Mouse (Mus musculus): ENCODE measurements around the gene Pogk. TPM values are rescaled to one million over a fixed set of nuclear protein-coding genes. Genes with fewer than 3 reads are reported as not detected.
A peak's percentile ranks its signal among the peaks of the same experiment; 100 is the strongest.

Pogk gene
- total RNA-seq, 1 experiment, result 3.5 TPM

GRCm38 (mm10) chr1:166379630-166380231 is 29.9 kb downstream of the Pogk start:
- Histone ChIP-seq H3K9me3 (ENCODE audit: control insufficient read depth, insufficient read depth, low read depth, low read length) (no peaks in the 10 kb centered on the region), H3K4me1 (ENCODE audit: control insufficient read depth in 2 of 2, insufficient read depth in 2 of 2, low read length in 2 of 2, poor library complexity in 1 of 2) (no peaks in the 10 kb centered on the region), H3K4me3 (ENCODE audit: insufficient read depth in 1 of 2, low read depth in 1 of 2, low read length in 2 of 2, poor library complexity in 1 of 2, severe bottlenecking in 1 of 2) (peak overlapping the region; percentile 76 to 90), H3K36me3 (ENCODE audit: control insufficient read depth, insufficient read depth, low read length, poor library complexity, severe bottlenecking) (no peaks in the 10 kb centered on the region), H3K27ac (ENCODE audit: insufficient read depth, low read depth, low read length, poor library complexity, severe bottlenecking) (no peak overlapping the region), H3K9ac (ENCODE audit: insufficient read depth, low read depth, low read length, poor library complexity, severe bottlenecking) (peak overlapping the region; percentile 83)
- no peak for DNase-seq (ENCODE audit: low read depth, low spot score)
- TF ChIP-seq CHD2 (IDR thresholded peaks at IDR 0.05; ENCODE audit: low read depth, low read length) (no peak), ZC3H11A (IDR thresholded peaks at IDR 0.05; ENCODE audit: borderline replicate concordance, low read depth, low read length) (no peak), ZNF384 (IDR thresholded peaks at IDR 0.05; ENCODE audit: low read depth, low read length) (no peak)
- in situ Hi-C loops (cut with MboI; ENCODE audit: low sequenced_read_pairs in 2 of 2, unreplicated experiment in 2 of 2), result no loop called here

- Histone ChIP-seq H3K36me3 (ENCODE audit: control insufficient read depth, insufficient read depth, low read length, poor library complexity, severe bottlenecking) (no peaks in the 10 kb centered on the region), H3K9me3 (ENCODE audit: control insufficient read depth, insufficient read depth, low read depth, low read length) (no peaks in the 10 kb centered on the region), H3K4me1 (ENCODE audit: control insufficient read depth in 2 of 2, insufficient read depth in 2 of 2, low read length in 2 of 2, poor library complexity in 1 of 2) (no peaks in the 10 kb centered on the region), H3K27ac (ENCODE audit: insufficient read depth, low read depth, low read length, poor library complexity, severe bottlenecking) (no peak within 1 kb of the TSS), H3K9ac (ENCODE audit: insufficient read depth, low read depth, low read length, poor library complexity, severe bottlenecking) (peak within 1 kb of the TSS; percentile 83), H3K4me3 (ENCODE audit: insufficient read depth in 1 of 2, low read depth in 1 of 2, low read length in 2 of 2, poor library complexity in 1 of 2, severe bottlenecking in 1 of 2) (peak within 1 kb of the TSS; percentile 76 to 90)
- in situ Hi-C loops (cut with MboI; ENCODE audit: low sequenced_read_pairs in 2 of 2, unreplicated experiment in 2 of 2), result no loop called here
- no peak for TF ChIP-seq HCFC1 (IDR thresholded peaks at IDR 0.05; ENCODE audit: borderline replicate concordance, insufficient read depth, low read length)
- TF ChIP-seq CHD2 (IDR thresholded peaks at IDR 0.05; ENCODE audit: low read depth, low read length), result no peak
- 0 out of 2 replicates have a peak, but pooled peaks have one; percentile 10 for TF ChIP-seq ZC3H11A (IDR thresholded peaks at IDR 0.05; ENCODE audit: borderline replicate concordance, low read depth, low read length)
- TF ChIP-seq ZNF384 (IDR thresholded peaks at IDR 0.05; ENCODE audit: low read depth, low read length), result no peak
- TF ChIP-seq MAFK (IDR thresholded peaks at IDR 0.05; ENCODE audit: insufficient read depth, low read depth, low read length), result no peak
- DNase-seq (ENCODE audit: low read depth, low spot score), result peak; percentile 77
These were observed 30.5 kb downstream of the Pogk start, which contains the start of gene Tada1 for GRCm38 (mm10) chr1:166379013-166379629. Gene Tada1 (plus strand): TSS chr1:166379097.

GRCm38 (mm10) chr1:166378431-166379012 is 31.1 kb downstream of the Pogk start:
- Histone ChIP-seq H3K27ac (ENCODE audit: insufficient read depth, low read depth, low read length, poor library complexity, severe bottlenecking) (no peak overlapping the region), H3K9me3 (ENCODE audit: control insufficient read depth, insufficient read depth, low read depth, low read length) (no peaks in the 10 kb centered on the region), H3K9ac (ENCODE audit: insufficient read depth, low read depth, low read length, poor library complexity, severe bottlenecking) (peak overlapping the region; percentile 83), H3K4me1 (ENCODE audit: control insufficient read depth in 2 of 2, insufficient read depth in 2 of 2, low read length in 2 of 2, poor library complexity in 1 of 2) (no peaks in the 10 kb centered on the region), H3K4me3 (ENCODE audit: insufficient read depth in 1 of 2, low read depth in 1 of 2, low read length in 2 of 2, poor library complexity in 1 of 2, severe bottlenecking in 1 of 2) (peak overlapping the region; percentile 76 to 90; a peak in 3 of 4 replicates), H3K36me3 (ENCODE audit: control insufficient read depth, insufficient read depth, low read length, poor library complexity, severe bottlenecking) (no peaks in the 10 kb centered on the region)
- in situ Hi-C loops (cut with MboI; ENCODE audit: low sequenced_read_pairs in 2 of 2, unreplicated experiment in 2 of 2), result no loop called here
- DNase-seq (ENCODE audit: low read depth, low spot score), result no peak
- TF ChIP-seq ZNF384 (IDR thresholded peaks at IDR 0.05; ENCODE audit: low read depth, low read length), result no peak

- Histone ChIP-seq H3K4me3 (ENCODE audit: insufficient read depth in 1 of 2, low read depth in 1 of 2, low read length in 2 of 2, poor library complexity in 1 of 2, severe bottlenecking in 1 of 2) (no peak overlapping the region), H3K27ac (ENCODE audit: insufficient read depth, low read depth, low read length, poor library complexity, severe bottlenecking) (no peak overlapping the region), H3K4me1 (ENCODE audit: control insufficient read depth in 2 of 2, insufficient read depth in 2 of 2, low read length in 2 of 2, poor library complexity in 1 of 2) (no peaks in the 10 kb centered on the region), H3K36me3 (ENCODE audit: control insufficient read depth, insufficient read depth, low read length, poor library complexity, severe bottlenecking) (no peaks in the 10 kb centered on the region), H3K9me3 (ENCODE audit: control insufficient read depth, insufficient read depth, low read depth, low read length) (no peaks in the 10 kb centered on the region), H3K9ac (ENCODE audit: insufficient read depth, low read depth, low read length, poor library complexity, severe bottlenecking) (no peak overlapping the region)
- TF ChIP-seq ZC3H11A (IDR thresholded peaks at IDR 0.05; ENCODE audit: borderline replicate concordance, low read depth, low read length), result no peak
- TF ChIP-seq MAFK (IDR thresholded peaks at IDR 0.05; ENCODE audit: insufficient read depth, low read depth, low read length), result no peak
- no peak for TF ChIP-seq ZNF384 (IDR thresholded peaks at IDR 0.05; ENCODE audit: low read depth, low read length)
- TF ChIP-seq CHD2 (IDR thresholded peaks at IDR 0.05; ENCODE audit: low read depth, low read length), result no peak
- TF ChIP-seq HCFC1 (IDR thresholded peaks at IDR 0.05; ENCODE audit: borderline replicate concordance, insufficient read depth, low read length), result no peak
- in situ Hi-C loops (cut with MboI; ENCODE audit: low sequenced_read_pairs in 2 of 2, unreplicated experiment in 2 of 2), result no loop called here
- no peak for DNase-seq (ENCODE audit: low read depth, low spot score)
These were observed 32.5 kb downstream of the Pogk start for GRCm38 (mm10) chr1:166377171-166377570.

Data from ES-E14 (cell line).